In genomic region chr7:92776647-92777046, GRCm38 (mm10) we compare ENCODE assay signal across 10 mouse cellular contexts. TPM values are rescaled to one million over a fixed set of nuclear protein-coding genes. Genes with fewer than 3 reads are reported as not detected.
A peak's percentile ranks its signal among the peaks of the same experiment; 100 is the strongest.
DNase-seq lines count a peak whose midpoint lies in the region; ATAC-seq lines count a peak whose summit lies in the region.
"Had no signal": no experiment of that assay in that cellular context is flagged by ENCODE, and none has a peak within 500 bp of the region (broad histone marks: within the 10 kb centered on the region; RNA-seq: fewer than 3 reads in every experiment).

No protein-coding gene starts in this region.

- no peak for DNase-seq in heart, embryonic 10.5 days (ENCODE audit: low spot score)
- no peak for DNase-seq in heart, postnatal 25 days (ENCODE audit: low spot score)
- DNase-seq in NIH3T3 (ENCODE audit: low read depth) (peak; percentile 81), adipocyte (ENCODE audit: low spot score) (no peak)
- no peak for DNase-seq in midbrain, embryonic 10.5 days (ENCODE audit: low spot score)
- no peak for DNase-seq in ovary, adult 18-20 months (ENCODE audit: low spot score)
- no peak for DNase-seq in cerebellum, adult 11 months

- H3K36me3 ChIP-seq in heart, embryonic 10.5 days, result no peaks in the 10 kb centered on the region
- no peaks in the 10 kb centered on the region for H3K36me3 ChIP-seq in forebrain, embryonic 16.5 days (ENCODE audit: control insufficient read depth, insufficient read depth)
- H3K36me3 ChIP-seq in midbrain, embryonic 10.5 days, result no peaks in the 10 kb centered on the region
- H3K36me3 ChIP-seq: liver, embryonic 15.5 days had no signal

- no peaks in the 10 kb centered on the region for H3K9me3 ChIP-seq in heart, embryonic 10.5 days
- no peaks in the 10 kb centered on the region for H3K9me3 ChIP-seq in forebrain, embryonic 16.5 days (ENCODE audit: control insufficient read depth, low read length)
- no peaks in the 10 kb centered on the region for H3K9me3 ChIP-seq in midbrain, embryonic 10.5 days (replicated peaks)
- H3K9me3 ChIP-seq: liver, embryonic 15.5 days had no signal

- H3K27ac ChIP-seq in heart, embryonic 10.5 days, result peak overlapping the region; percentile 73
- H3K27ac ChIP-seq in forebrain, embryonic 16.5 days (ENCODE audit: low read length), result peak overlapping the region; percentile 63
- H3K27ac ChIP-seq in midbrain, embryonic 10.5 days (replicated peaks), result peak overlapping the region; percentile 74
- H3K27ac ChIP-seq: liver, embryonic 15.5 days had no signal

- 46% methylated on average over 4 of the region's 4 CpGs for WGBS in heart, embryonic 10.5 days
- 32% methylated on average over 4 of the region's 4 CpGs for WGBS in forebrain, embryonic 16.5 days
- WGBS in midbrain, embryonic 10.5 days, result 55% methylated on average over 4 of the region's 4 CpGs

- H3K9ac ChIP-seq in forebrain, embryonic 16.5 days (replicated peaks; ENCODE audit: low read depth, low read length), result no peak overlapping the region
- H3K9ac ChIP-seq: liver, embryonic 15.5 days had no signal

- intact Hi-C loops in heart, postnatal 25 days (cut with DNase I), result no loop called here

- ATAC-seq in forebrain, embryonic 16.5 days, result peak; percentile 14; the same call in 1 of the 2 replicates

- H3K4me1 ChIP-seq in heart, embryonic 10.5 days, result peaks cover 14% of the 10 kb centered on the region; the same call in 1 of the 2 replicates
- peaks cover 17% of the 10 kb centered on the region for H3K4me1 ChIP-seq in forebrain, embryonic 16.5 days (replicated peaks; ENCODE audit: control insufficient read depth, insufficient read depth, low read length)
- H3K4me1 ChIP-seq in midbrain, embryonic 10.5 days, result peaks cover 24% of the 10 kb centered on the region
- H3K4me1 ChIP-seq: liver, embryonic 15.5 days had no signal

- H3K27me3 ChIP-seq in heart, embryonic 10.5 days (ENCODE audit: insufficient read depth, poor library complexity, severe bottlenecking), result no peaks in the 10 kb centered on the region
- H3K27me3 ChIP-seq in forebrain, embryonic 16.5 days (replicated peaks; ENCODE audit: control insufficient read depth, insufficient read depth, low read length), result no peaks in the 10 kb centered on the region
- no peaks in the 10 kb centered on the region for H3K27me3 ChIP-seq in midbrain, embryonic 10.5 days (ENCODE audit: low read depth, poor library complexity, severe bottlenecking)
- H3K27me3 ChIP-seq: CH12.LX; liver, embryonic 15.5 days had no signal

- peak overlapping the region; percentile 51 for H3K4me2 ChIP-seq in forebrain, embryonic 16.5 days (ENCODE audit: low read length)
- H3K4me2 ChIP-seq: liver, embryonic 15.5 days had no signal

- H3K4me3 ChIP-seq in heart, embryonic 10.5 days, result peak overlapping the region; percentile 40; the same call in 1 of the 2 replicates
- H3K4me3 ChIP-seq in forebrain, embryonic 16.5 days (replicated peaks; ENCODE audit: low read length), result no peak overlapping the region; the same call in 1 of the 2 replicates
- no peak overlapping the region; the same call in 1 of the 2 replicates for H3K4me3 ChIP-seq in midbrain, embryonic 10.5 days
- H3K4me3 ChIP-seq: liver, embryonic 15.5 days had no signal

RNA-seq across cellular contexts. Expression of gene Rab30, which starts 35.2 kb away (rescaled TPM):
- 4.8 and 7.2 TPM in 2 replicates for polyA plus RNA-seq in heart, embryonic 10.5 days (2016; fragmentation: Nextera tagmentation; extraction: Ambion mirVana)
- total RNA-seq in heart, postnatal 25 days (2021), result 10 to 100 TPM; 14.8 to 17.7 TPM
- 20.1 and 23.8 TPM in 2 replicates for polyA plus RNA-seq in forebrain, embryonic 16.5 days (2015; fragmentation: Nextera tagmentation; extraction: Ambion mirVana)
- polyA plus RNA-seq in midbrain, embryonic 10.5 days (2016; fragmentation: Nextera tagmentation; extraction: Ambion mirVana), result 15.1 and 18.1 TPM in 2 replicates
